Mouse (Mus musculus) left cerebral cortex, adult 9 months (tissue): Measurements from ENCODE around the gene Ttll5.

Experiments
- DNase-seq, 2 experiments: peaks; one replicate each; pipeline ENCODE4 v3.0.0; 2022; ENCODE audit warnings: low spot score in 2 of 2

Gene Ttll5

DNA sequence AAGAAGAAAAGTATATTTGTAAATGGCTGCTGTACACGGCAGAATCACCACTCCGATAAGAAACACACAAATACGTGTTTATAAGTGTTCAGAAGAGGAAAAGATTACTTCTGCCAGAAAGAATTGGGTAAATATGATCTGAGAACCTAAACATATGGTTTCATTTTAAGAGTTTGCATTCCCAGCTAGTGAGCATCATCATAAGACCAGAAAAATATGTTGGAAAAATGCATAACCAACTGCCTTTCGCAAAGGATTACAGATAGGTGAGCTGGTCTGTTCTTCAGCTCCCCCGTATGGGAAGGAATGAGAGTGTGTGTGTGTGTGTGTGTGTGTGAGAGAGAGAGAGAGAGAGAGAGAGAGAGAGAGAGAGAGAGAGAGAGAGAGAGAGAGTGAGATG, 186.2 kb downstream of the Ttll5 start:
- no peak for DNase-seq

DNA sequence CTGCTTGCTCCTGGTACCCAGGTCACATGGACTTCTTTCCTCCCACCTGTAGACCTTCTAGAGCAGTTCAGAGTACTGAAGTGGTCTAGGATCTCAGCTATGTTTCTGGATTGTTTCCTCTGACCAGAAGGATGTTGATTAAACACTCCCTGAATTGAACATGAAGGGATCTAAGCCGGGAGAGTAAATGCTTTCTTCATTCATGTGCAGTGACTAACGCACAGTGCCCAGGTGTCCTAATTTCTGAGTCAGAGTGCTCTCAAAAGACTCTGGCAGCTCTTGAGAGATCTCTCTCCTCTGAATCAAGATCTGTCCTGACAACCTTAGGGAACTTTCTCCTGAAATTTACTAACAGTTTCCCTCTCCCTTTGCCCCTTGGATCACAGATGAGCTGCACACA, 187.7 kb downstream of the Ttll5 start:
- no peak for DNase-seq

DNA sequence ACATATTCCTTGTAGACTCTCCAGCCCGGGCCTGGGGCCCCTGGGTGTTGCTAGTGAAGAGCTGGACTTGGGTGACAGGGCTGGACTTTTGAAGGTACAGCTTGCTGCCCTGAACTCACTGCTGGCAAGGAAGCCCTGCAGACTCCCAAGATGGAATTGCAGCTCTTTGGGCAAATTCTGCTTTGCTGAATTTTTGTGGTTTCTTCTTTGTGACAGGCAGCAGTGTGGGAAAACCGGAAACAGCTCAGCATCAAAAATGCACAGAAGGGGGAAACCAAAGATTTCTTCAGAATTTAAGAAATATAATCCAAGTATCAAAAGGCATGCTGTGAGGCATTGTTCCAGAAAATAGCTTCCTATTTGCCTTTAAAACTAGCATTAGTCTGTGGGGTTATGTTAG, 189.7 kb downstream of the Ttll5 start:
- no peak for DNase-seq

DNA sequence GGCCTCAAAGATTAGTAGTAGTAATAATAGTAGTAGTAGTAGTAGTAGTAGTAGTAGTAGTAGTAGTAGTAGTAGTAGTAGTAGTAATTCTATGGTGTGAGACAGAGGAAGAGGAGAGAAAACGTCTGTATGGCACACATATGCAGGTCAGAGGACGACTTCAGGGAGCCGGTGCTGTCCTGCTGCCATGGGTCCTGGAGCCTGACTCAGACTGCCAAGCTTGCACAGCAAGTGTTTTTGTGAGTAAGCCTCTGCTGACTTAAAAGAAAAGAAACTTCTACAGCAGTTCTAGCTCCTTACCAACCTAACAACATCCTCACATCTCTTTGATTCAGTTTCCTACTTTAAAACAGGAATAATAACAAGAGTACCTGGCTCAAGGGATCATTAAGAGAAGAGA, 190.2 kb downstream of the Ttll5 start:
- no peak for DNase-seq

DNA sequence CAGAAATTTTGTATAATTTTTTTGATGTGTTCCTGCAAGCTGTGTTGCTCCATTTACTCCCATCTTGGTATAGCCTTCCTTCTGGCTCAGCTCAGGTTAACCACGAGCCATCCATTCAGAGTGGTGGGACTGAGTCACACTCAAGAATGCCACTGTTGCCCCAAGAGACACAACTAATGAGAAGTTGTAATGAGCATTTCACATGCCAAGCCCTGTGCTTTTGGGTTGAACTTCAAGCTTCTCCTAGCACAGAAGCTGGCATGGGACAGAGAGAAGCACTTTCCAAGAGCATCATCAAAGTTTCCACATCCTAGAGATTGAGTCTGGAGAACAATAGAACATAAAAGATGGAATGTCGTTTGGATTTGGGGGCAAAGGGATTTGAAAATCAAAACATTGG, 190.7 kb downstream of the Ttll5 start:
- no peak for DNase-seq

DNA sequence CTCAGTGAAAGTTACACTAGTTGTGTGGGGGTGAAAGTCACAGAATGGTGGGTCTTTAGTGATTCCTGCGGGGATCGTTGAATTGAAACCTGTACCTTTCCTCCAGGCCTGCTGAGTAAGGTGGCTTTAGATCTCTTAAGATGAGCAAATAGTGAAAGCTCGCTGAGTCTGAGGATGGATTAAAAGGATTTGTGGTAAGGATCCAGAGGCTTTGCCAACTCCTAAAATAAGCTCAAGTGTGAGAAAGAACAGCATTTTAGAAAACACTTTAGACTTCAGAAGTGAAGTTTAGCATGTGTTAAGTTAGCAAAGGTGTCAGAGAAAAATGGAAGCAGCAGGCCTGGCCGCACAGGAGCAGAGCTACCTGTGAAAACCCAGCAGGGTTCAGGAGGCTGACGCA, 192.9 kb downstream of the Ttll5 start:
- no peak for DNase-seq

DNA sequence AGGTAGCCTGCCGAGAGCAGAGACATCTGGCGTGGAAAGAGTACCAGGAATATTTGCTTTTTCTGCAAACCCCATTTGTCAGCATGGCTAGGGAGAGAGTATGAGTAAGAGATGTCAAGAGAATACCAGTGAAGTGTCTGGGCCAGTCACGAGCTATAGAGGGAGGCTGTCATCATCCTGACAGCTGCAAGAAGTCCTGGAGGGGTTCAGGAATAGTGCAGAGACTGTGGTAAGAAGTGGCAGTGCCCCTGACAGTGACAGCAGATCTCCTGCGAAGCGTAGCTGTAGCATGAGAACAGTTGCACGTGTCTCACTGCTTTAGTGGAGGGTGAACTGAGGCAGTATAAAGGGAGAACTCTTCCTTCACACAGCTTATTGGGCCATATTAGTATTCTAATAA, 197.1 kb downstream of the Ttll5 start:
- DNase-seq: no peak

DNA sequence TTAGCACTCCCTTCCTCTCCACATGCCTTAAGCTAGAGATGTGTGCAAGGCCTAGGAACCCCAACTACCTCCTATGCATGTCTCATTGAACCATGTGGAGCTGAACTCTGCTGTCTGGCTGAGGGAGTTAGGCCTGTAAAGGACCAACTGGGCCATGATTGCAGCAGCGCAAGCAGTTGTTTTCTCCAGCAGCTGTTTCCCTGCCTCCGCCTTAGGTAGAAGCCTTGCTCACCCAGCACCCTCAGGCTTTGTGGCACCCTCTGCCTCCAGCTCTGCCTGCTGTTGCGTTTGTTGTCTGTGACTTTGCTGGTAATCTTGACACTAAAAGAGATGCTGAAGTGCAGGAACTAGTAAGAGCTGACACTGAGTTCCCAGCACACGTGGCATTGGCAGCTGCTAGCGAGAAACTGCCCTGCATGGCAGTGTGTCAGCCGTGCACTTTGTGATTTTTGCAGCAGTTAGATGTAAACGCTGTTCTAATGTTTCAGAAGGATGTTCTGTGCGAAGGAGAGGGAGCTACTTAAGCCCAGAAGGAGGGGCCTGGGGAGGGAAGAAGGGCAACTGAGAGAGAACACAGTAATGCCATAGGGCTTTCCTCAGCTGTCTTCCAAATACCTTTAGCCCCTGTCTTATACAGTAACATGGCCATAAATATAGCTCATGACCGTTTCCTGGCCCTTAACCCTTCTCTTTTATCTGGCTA, 198.0 kb downstream of the Ttll5 start:
- no peak for DNase-seq

DNA sequence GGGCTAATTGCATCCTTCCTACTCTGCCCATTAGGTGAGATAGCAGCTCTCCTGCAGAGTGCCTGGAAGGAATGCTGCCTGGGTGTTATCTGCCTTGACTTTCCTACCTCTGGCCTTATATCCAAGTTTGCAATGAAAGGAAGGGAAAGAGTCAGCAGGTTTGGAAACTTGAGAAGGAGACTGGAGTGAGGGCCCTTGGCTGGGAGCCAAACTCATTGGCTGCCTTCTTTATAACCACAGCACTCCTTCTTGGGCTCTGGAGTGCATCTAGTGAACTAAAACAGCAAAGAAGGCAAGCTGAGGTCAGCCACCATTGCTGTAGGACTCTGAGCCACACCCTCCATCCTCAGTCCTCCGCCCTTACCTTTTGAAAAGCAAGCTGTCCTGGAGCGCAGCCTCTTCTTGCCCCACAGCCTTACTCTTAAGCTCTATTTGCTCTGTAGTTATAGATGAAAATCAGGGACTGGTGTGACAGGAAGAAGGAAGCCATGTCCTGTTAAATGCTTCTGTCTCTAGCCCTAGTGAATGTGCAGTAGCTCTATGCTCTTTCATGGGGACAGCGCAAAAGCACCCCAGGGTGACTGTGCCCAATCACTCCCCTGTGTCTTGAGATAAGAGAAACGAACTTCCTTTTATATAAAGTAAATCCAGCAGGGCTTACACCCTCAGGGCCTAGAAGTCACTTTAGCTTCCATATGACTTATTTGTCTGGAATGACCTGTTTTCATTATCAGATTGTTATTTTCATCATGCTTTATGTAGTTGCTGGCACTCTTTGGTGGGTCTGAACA, 198.8 kb downstream of the Ttll5 start:
- no peak for DNase-seq

DNA sequence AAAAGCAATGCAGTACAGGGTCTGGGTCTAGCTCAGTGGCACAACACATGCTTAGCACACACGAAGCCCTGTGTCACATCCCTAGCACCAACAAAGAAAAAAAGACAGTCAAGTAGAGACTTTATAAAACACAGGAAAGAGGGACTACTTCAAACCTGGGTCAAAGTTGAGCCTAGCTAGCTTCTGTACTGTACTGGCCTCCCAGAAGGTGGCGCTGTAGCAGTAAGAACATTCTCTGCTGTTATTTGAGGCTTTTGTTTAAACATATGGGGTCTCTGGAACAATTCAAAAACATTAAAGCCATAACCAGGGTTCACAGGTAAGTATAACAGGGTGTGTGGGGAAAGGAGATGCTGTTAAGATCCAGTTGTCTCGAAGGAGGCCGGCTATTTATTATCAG, 200.0 kb downstream of the Ttll5 start:
- no peak for DNase-seq

DNA sequence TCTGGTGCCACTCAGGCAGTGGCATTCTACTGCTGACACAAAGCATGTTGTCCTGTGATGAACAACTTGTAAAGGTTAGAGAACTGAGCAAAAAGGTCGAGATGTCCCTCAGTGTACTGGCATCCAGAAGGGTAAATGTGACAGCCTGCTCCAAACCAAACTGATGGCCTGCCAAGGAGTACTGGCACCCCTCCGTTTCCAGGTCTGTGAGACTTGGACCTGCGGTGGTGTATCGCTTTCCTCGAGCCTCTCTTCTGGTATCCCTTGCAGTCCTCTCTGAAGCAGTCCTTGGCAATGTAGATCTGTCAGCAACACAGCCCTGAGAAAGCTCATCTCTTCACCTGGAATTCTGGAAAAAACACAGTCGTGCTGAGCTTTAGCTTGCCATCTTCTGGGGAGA, 201.0 kb downstream of the Ttll5 start:
- no peak for DNase-seq

DNA sequence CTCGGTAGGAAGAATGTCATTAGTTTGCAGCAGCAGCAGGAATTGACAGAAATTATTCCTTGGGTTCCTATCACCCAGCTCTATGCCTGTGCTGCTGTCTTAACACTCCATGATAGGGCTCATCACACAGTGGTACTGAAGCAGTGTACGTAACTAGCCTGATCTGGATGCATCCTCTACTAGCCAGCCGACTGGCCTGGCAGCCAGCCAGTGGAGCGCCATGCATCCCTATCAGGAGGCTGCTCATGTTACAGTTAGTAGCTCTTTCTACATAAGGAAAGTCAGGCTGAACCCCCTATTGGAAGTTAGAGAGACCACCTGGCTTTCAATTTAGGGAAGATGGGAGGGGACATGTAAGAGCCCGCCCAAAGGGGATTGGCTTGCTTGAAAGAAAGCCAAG, 202.5 kb downstream of the Ttll5 start:
- no peak for DNase-seq

DNA sequence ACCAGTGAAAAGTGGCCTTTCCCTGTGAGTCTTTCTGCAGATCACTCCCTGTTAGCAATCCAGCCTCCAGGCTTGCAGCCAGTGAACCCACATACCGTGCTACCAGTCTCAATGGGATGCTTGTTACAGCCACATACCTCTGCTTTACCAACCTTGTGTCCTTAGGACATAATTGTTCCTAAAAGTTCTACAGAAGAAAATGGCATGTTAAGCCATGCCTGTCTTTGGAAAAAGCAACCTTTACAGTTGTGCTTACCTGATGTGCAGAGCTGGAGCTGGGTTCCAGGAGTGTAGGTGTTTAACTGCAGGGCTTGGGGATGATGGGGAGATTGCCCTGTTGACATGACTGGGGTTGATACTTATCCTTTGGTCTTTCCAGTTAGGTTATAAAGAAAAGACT, 203.3 kb downstream of the Ttll5 start:
- DNase-seq: no peak

DNA sequence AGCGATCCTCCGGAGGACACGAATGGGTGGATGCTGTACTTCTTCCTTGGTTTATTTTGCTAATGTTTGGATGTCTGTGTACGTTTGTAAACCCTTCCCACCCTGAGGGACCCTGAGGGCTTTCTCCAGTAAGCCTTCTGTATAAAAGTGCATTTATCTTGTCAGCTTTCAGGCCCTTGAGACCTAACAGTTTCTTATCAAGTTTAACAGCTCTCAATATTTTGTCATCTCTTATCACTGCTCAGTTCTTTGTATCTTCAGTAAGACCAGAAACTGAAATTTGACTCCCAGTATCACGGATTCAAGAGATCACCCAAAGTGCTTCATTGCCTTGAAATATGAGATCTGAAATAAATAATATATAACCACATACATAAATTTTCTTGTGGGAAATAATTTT, 206.5 kb downstream of the Ttll5 start:
- no peak for DNase-seq

DNA sequence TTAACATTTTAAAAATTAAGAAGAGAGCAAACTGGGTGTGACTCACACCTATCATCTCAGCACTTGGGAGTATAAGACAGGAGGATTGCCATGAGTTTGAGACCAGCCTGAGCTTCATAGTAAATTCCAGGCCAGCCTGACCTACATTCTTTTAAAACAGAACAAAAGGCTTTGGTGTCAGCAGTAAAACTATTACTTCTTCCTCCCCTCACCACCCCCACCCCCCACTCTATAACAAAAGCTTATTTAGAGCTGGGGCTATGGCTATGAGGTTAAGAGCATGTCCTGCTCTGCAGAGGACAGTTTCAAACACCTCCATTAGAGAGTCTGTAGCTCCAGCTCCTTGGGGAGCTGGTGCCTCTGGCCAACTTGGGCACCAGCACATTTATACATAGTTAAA, 211.1 kb downstream of the Ttll5 start:
- no peak for DNase-seq

DNA sequence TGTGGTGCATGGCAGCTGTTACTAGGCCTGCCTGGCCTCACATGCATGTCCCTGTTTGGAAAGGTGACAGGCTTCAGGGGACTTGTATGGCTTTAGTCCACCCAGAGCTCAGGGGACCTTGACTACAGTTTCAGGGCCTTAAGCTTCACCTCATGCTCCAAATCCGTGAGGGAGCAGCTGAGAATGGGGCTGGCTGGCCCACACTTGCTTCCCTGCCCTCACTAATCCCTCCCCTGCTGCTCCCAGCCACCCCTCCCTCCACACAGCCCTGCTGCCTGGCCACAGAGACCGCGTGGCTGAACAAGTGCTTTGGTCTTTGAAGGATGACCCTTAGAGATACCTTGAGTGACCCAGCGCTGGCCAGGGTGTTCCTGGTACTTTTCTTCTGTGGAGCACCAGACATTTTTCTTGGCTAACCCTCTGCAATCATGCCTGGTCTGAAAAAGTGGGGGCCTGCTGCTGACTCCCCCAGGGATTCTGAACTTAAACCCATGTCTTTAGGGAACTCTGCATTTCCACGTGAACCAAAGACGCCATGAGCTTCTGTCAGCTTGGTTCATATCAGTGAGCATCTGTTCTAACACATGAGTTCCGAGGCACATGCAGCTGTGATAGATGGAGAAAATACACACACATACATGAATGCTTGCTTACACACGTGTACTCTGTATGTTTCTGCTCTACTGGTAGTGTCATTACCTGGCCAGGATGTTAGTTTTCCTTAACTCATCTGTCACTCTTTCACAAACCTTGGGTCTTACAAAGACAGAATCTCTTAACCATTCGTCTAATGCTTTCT, 212.1 kb downstream of the Ttll5 start:
- DNase-seq: no peak

DNA sequence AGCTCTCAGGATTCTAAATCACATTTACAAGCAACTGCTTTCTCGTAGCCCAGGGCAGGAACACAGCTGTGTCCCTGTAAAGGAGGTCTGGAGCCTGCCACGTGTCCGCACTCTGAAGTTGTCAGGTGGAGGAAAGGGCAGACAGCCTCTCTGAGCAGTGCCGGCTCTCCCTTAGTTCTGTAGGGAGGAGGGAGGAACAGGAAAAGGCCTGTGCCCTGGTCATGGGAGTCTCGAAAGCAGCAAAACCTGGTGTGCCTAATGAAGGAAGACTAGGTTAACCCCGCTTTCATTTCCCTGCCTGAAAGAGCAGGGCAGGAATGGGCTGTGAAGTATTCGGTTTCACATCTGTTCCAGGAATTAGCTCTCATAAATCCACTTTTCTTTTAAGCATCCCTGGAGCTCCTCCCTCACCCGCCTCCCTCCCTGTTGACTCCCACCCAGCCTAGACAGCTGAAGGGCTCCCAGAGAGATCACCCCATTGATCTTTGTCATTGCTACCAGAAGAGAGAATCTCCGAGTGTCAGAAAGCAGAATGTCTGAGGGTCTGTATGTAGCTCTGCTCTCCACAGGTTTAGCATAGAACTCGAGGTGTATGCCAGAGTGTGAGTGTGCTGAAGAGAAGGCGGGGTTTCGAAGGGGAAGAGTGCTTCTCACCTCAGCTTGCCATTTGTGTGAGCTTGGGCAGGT, 212.9 kb downstream of the Ttll5 start:
- DNase-seq: no peak

DNA sequence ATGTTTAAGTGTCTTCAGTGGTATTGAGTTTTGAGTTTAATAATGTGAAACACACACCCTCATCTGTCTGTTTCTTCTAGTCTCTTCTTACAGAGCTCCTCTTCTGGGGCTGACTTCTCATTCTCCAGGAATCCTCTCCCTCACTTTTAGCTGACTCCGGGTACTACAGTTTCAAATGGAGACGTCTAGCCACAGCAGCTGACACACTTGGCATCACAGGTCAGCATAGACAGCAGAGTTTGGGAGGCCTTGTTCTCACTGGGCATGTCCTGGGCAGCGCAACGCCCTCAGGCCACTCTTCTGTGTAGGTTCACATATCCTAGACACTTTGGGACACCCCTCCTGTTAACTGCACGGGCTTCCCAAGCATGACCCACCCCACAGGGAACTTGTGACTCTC, 214.6 kb downstream of the Ttll5 start:
- no peak for DNase-seq

DNA sequence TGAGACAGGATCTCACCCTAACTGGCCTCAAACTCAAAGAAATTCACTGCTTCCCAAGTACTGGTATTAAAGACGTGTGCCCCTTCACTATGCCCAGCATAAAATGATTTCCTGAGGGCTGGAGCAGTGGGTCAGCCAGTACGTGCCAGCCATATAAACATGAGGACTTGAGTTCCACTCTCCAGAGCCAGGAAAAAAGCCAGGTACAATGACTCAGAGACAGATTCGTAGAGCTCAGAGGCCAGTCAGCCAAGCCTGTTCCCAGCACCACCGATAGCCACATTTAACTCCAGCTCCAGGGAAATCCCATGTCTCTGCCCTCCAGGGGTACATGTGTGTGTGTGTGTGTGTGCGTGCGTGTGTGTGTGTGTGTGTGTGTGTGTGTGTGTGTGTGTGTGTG, 215.3 kb downstream of the Ttll5 start:
- no peak for DNase-seq

DNA sequence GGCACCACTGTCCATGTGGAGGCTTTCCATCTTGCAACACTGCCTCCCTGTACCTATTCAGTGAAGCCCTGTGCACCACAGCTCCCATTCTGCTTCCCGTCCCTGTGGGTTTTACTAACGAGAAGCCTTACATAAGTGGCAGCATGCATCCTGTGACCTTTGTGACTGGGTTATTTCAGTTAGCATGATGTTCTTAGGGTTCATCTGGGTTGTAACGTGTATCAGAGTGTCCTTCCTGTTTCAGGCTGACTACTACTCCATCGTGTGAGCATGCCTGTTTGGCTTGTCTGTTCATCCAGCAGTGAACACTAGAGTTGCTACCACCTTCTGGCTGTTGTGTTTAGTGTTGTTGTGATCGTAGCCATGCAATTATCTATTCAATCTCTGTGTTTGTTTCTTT, 221.7 kb downstream of the Ttll5 start:
- no peak for DNase-seq

DNA sequence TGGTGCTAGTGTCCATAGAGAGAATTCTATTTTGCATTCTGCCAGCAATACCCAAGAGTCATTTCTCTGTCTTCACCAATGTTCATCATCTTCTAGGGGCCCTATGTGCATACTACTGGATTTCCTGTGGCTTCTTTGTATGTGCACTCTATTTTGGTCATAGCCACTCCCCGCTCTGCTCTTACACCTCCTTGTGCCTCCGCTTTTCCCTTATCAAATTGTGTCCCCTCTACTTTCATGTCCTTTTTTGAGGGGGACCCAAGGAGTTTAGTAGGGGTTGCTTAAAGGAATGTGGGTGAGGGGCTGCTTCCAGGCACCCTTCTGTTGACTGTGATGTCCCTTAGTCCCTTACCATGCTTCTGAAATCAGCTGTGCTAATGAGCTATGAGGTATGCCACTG, 222.3 kb downstream of the Ttll5 start:
- DNase-seq: no peak

DNA sequence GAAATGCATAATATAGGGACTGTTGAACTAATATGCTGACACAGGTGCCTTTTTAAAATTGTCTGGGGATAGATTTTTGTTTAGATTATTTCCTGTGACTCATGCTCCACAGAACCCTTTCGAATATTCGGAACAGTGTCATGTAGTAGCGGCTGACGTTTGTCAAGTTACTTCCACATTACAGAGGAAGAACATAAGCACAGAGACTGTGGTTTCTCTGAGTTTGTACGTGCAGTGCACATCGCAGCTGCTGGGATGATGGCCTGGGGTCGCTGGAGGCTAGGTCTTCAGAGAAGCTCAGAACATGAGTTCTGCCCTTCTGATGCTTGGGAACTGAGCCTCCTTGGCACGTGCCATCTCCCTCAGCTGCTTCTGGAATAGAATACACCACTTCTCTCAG, 222.9 kb downstream of the Ttll5 start:
- DNase-seq: no peak
